Mouse (Mus musculus): ENCODE data around the gene Gpx1. TPM values are rescaled to one million over a fixed set of nuclear protein-coding genes. Genes with fewer than 3 reads are reported as not detected.
"Not testable (repeated sequence)": the region's sequence is repeated elsewhere in the genome, so short reads cannot be mapped to it uniquely, and the experiment has no call there.

The Gpx1 gene
- polyA plus RNA-seq, 1 experiment from 2014 or later: 1,067 TPM

DNA sequence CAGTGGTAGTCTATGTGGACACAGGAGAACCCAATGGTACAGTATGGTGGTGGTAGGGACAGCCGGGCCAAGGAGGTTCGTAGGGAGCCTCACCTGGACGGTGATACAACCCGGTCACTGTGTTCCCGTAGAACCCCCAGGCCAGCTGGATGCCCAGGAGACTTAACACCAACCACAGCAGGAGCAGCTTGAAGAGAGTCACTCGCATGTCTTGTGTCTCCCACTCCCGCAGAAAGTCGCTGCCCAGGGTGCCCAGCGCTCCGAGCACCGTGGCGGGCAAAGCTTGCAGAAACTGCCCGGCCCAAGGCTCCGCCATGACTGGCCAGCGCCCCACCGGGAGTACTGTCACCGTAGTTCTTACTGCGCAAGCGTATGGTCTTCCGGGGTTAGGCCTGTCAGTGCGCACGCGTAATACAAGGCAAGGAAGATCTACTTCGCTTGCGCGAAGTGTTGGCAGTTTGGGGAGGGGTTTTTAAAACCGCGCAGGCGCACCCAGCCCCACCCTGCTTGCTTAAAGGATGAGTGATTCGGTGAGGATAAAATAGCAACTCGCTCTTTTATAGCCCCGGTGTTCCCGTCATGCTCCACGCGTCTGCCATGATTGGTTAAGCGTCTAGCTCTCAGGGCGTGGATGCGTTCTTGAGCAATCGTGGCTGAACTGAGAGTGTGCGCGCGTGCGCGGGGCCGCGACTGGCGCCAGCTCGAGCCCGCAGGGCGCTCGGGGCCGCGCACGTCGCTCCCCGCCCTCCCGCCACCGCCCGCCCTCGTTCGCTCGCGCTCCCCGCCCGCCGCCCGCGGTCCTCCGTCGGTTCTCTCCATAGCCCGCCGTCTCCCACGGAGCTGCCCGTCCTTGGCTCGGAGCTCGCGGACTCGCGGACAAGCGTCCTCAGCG lies 32.8 kb upstream of the Gpx1 start, which contains the start of the genes Rhoa and Tcta:
Rhoa (plus strand) TSS at position 501 of the 892 bp plus-strand sequence.
Tcta (minus strand) TSS at position 532 of the 892 bp plus-strand sequence.
- ATAC-seq (ENCODE audit: insufficient read depth, low FRiP score): peak; percentile 96
- peak within 1 kb of the TSS; percentile 100 for H3K27ac ChIP-seq (ENCODE audit: low read length)
- no peaks in the 10 kb centered on the region for H3K27me3 ChIP-seq (ENCODE audit: control insufficient read depth, insufficient read depth, low read length)
- no peaks in the 10 kb centered on the region for H3K9me3 ChIP-seq (replicated peaks; ENCODE audit: control insufficient read depth, low read length)
- peak within 1 kb of the TSS; percentile 80 for H3K4me2 ChIP-seq (ENCODE audit: low read depth, low read length)
- peak within 1 kb of the TSS; percentile 80 for H3K4me3 ChIP-seq (replicated peaks; ENCODE audit: low read length)
- H3K9ac ChIP-seq (ENCODE audit: low read length): peak within 1 kb of the TSS; percentile 98
- peaks cover 3% of the 10 kb centered on the region; the same call in 1 of the 2 replicates for H3K36me3 ChIP-seq (ENCODE audit: control insufficient read depth, insufficient read depth, low read length)
- H3K4me1 ChIP-seq (ENCODE audit: control insufficient read depth, insufficient read depth, low read length): peaks cover 27% of the 10 kb centered on the region
- WGBS: under 1% methylated on average over 80 of the region's 81 CpGs

- no peaks in the 10 kb centered on the region for H3K9me3 ChIP-seq (replicated peaks; ENCODE audit: control insufficient read depth, low read length)
- peak overlapping the region; percentile 74 for H3K4me2 ChIP-seq (ENCODE audit: low read depth, low read length)
- no peaks in the 10 kb centered on the region for H3K27me3 ChIP-seq (ENCODE audit: control insufficient read depth, insufficient read depth, low read length)
- H3K4me1 ChIP-seq (ENCODE audit: control insufficient read depth, insufficient read depth, low read length): peaks cover 27% of the 10 kb centered on the region
- under 1% methylated on average over 48 of the region's 51 CpGs for WGBS
- peak overlapping the region; percentile 100 for H3K27ac ChIP-seq (ENCODE audit: low read length)
- H3K36me3 ChIP-seq (ENCODE audit: control insufficient read depth, insufficient read depth, low read length): 0 out of 2 replicates have a peak, but pooled peaks cover 3% of the 10 kb centered on the region
- ATAC-seq (ENCODE audit: insufficient read depth, low FRiP score): peak; percentile 83
- peak overlapping the region; percentile 98 for H3K9ac ChIP-seq (ENCODE audit: low read length)
- H3K4me3 ChIP-seq (replicated peaks; ENCODE audit: low read length): peak overlapping the region; percentile 80
Measured at GRCm38 (mm10) chr9:108306571-108306980, 32.1 kb upstream of the Gpx1 start.

DNA sequence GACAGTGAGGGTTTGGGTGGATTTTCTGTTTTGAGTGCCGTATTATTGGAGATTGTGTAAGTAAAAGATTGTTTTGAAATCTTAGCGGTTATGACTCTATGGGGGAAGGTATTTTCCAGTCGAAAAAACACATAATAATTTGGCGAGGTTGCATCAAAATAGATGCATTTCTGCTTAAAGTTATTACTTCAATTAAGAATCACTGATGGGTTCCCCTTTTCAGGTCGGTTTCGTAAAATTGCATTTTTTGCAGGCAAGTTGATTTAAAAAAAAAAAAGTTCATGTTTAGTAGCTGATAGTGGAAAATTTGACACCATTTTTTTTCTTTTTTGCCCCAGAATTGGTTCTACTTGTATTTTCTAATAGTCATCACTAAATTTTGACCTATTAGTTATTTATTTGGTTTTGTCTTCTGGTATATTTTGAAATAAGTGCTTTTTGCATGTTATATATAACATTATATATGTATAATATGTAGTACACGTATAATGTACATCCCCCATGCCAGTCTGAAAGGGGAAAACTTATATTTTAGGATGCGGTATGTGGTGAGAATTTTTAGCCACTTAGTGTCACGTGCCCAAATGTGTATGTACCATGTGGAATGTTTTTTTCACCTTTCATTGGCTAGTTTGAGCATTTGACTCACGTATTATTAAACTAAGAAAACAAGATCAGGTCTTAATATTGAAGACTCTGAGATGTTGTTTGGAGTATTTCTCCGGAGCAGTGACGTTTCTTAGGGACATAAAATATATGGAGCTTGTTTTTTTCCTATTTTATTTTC lies 31.5 kb upstream of the Gpx1 start:
- H3K27ac ChIP-seq (ENCODE audit: low read length): peak overlapping the region; percentile 100
- 5% methylated on average over 12 of the region's 12 CpGs for WGBS
- H3K27me3 ChIP-seq (ENCODE audit: control insufficient read depth, insufficient read depth, low read length): no peaks in the 10 kb centered on the region
- peak overlapping the region; percentile 98 for H3K9ac ChIP-seq (ENCODE audit: low read length)
- peaks cover 27% of the 10 kb centered on the region for H3K4me1 ChIP-seq (ENCODE audit: control insufficient read depth, insufficient read depth, low read length)
- peak overlapping the region; percentile 80 for H3K4me3 ChIP-seq (replicated peaks; ENCODE audit: low read length)
- ATAC-seq (ENCODE audit: insufficient read depth, low FRiP score): no peak
- no peaks in the 10 kb centered on the region for H3K9me3 ChIP-seq (replicated peaks; ENCODE audit: control insufficient read depth, low read length)
- H3K36me3 ChIP-seq (ENCODE audit: control insufficient read depth, insufficient read depth, low read length): 0 out of 2 replicates have a peak, but pooled peaks cover 3% of the 10 kb centered on the region
- peak overlapping the region; percentile 74 for H3K4me2 ChIP-seq (ENCODE audit: low read depth, low read length)

- Histone ChIP-seq H3K4me2 (ENCODE audit: low read depth, low read length) (peak overlapping the region; percentile 74), H3K4me1 (ENCODE audit: control insufficient read depth, insufficient read depth, low read length) (peaks cover 19% of the 10 kb centered on the region), H3K9me3 (replicated peaks; ENCODE audit: control insufficient read depth, low read length) (no peaks in the 10 kb centered on the region), H3K27ac (ENCODE audit: low read length) (no peak overlapping the region), H3K9ac (ENCODE audit: low read length) (peak overlapping the region; percentile 62), H3K27me3 (ENCODE audit: control insufficient read depth, insufficient read depth, low read length) (no peaks in the 10 kb centered on the region), H3K4me3 (replicated peaks; ENCODE audit: low read length) (peak overlapping the region; percentile 50), H3K36me3 (ENCODE audit: control insufficient read depth, insufficient read depth, low read length) (0 out of 2 replicates have a peak, but pooled peaks cover 3% of the 10 kb centered on the region)
- no peak for ATAC-seq (ENCODE audit: insufficient read depth, low FRiP score)
- 36% methylated on average over 2 of the region's 2 CpGs for WGBS
Measured at GRCm38 (mm10) chr9:108308141-108308540, 30.6 kb upstream of the Gpx1 start.

DNA sequence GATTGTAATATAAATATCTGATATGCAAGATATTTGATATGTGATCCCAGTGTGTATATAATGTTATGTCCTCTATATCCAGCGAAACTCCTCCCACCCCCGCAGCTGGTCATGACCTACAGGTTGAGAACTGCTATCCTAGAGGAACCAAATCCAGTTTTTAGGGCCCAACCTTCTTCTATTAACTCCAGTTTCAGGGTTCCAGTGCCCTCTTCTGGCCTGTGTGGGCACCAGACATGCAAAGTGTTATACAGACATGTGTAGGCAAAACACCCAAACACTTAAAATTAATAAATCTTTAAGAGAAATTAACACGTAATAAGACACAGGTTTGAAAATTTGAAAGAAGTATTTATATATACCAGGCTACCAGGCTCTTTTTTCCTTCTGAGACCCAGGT lies 21.1 kb upstream of the Gpx1 start:
- H3K9me3 ChIP-seq (replicated peaks; ENCODE audit: control insufficient read depth, low read length): no peaks in the 10 kb centered on the region
- no peak overlapping the region for H3K4me3 ChIP-seq (replicated peaks; ENCODE audit: low read length)
- H3K4me1 ChIP-seq (ENCODE audit: control insufficient read depth, insufficient read depth, low read length): no peaks in the 10 kb centered on the region
- H3K27me3 ChIP-seq (ENCODE audit: control insufficient read depth, insufficient read depth, low read length): no peaks in the 10 kb centered on the region
- H3K9ac ChIP-seq (ENCODE audit: low read length): no peak overlapping the region
- no peak for ATAC-seq (ENCODE audit: insufficient read depth, low FRiP score)
- H3K4me2 ChIP-seq (ENCODE audit: low read depth, low read length): no peak overlapping the region
- 88% methylated on average over 3 of the region's 3 CpGs for WGBS
- H3K36me3 ChIP-seq (ENCODE audit: control insufficient read depth, insufficient read depth, low read length): no peaks in the 10 kb centered on the region; the same call in 1 of the 2 replicates
- no peak overlapping the region for H3K27ac ChIP-seq (ENCODE audit: low read length)

DNA sequence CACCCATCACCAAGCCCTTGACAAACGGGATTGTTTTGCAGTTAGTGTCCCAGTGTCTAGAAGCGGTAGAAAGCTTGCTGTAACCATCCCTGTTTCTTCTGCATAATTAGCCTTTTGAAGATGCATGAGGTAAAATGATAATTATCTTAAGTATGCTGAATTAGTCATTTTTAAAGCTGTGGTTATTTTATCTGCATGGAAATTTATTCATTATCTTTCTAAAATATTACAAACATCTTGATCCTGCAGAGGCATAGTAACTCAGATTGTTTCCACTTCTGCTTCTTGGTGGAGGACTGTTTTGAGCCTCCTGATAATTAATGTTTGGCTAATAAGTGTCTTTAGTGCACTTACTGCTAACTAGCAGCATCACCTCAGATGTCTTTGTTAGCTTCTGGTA lies 20.2 kb upstream of the Gpx1 start:
- no peaks in the 10 kb centered on the region for H3K27me3 ChIP-seq (ENCODE audit: control insufficient read depth, insufficient read depth, low read length)
- no peak for ATAC-seq (ENCODE audit: insufficient read depth, low FRiP score)
- WGBS: 79% methylated on average over 2 of the region's 2 CpGs
- no peaks in the 10 kb centered on the region for H3K9me3 ChIP-seq (replicated peaks; ENCODE audit: control insufficient read depth, low read length)
- no peak overlapping the region for H3K27ac ChIP-seq (ENCODE audit: low read length)
- no peak overlapping the region for H3K4me2 ChIP-seq (ENCODE audit: low read depth, low read length)
- no peaks in the 10 kb centered on the region for H3K4me1 ChIP-seq (ENCODE audit: control insufficient read depth, insufficient read depth, low read length)
- no peak overlapping the region for H3K4me3 ChIP-seq (replicated peaks; ENCODE audit: low read length)
- no peak overlapping the region for H3K9ac ChIP-seq (ENCODE audit: low read length)
- H3K36me3 ChIP-seq (ENCODE audit: control insufficient read depth, insufficient read depth, low read length): no peaks in the 10 kb centered on the region; the same call in 1 of the 2 replicates

DNA sequence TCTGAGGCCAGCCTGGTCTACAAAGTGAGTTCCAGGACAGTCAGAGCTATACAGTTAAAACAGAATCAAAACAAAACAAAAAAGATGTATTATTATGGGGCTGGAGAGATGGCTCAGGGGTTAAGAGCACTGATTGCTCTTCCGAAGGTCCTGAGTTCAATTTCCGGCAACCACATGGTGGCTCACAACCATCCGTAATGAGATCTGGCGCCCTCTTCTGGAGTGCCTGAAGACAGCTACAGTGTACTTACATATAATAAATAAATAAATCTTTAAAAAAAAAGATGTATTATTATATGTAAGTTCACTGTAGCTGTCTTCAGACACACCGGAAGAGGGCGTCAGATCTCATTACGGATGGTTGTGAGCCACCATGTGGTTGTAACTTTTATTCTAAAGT lies 16.6 kb upstream of the Gpx1 start:
- H3K4me3 ChIP-seq (replicated peaks; ENCODE audit: low read length); H3K4me1 ChIP-seq (ENCODE audit: control insufficient read depth, insufficient read depth, low read length); H3K36me3 ChIP-seq (ENCODE audit: control insufficient read depth, insufficient read depth, low read length); H3K27me3 ChIP-seq (ENCODE audit: control insufficient read depth, insufficient read depth, low read length); H3K27ac ChIP-seq (ENCODE audit: low read length); H3K4me2 ChIP-seq (ENCODE audit: low read depth, low read length); H3K9ac ChIP-seq (ENCODE audit: low read length); H3K9me3 ChIP-seq (replicated peaks; ENCODE audit: control insufficient read depth, low read length); ATAC-seq (ENCODE audit: insufficient read depth, low FRiP score): not testable (repeated sequence)
- whole genome bisulfite sequencing: 91% methylated on average over 7 of the region's 7 CpGs

GRCm38 (mm10) chr9:108324784-108325183 lies 13.9 kb upstream of the Gpx1 start:
- 87% methylated on average over 1 of the region's 1 CpGs for WGBS
- H3K36me3 ChIP-seq (ENCODE audit: control insufficient read depth, insufficient read depth, low read length): peaks cover 2% of the 10 kb centered on the region; the same call in 1 of the 2 replicates
- no peaks in the 10 kb centered on the region for H3K4me1 ChIP-seq (ENCODE audit: control insufficient read depth, insufficient read depth, low read length)

More at GRCm38 (mm10) chr9:108324784-108325183, 13.9 kb upstream of the Gpx1 start:
- Histone ChIP-seq H3K4me2 (ENCODE audit: low read depth, low read length) (no peak overlapping the region), H3K27me3 (ENCODE audit: control insufficient read depth, insufficient read depth, low read length) (no peaks in the 10 kb centered on the region), H3K4me3 (replicated peaks; ENCODE audit: low read length) (no peak overlapping the region), H3K27ac (ENCODE audit: low read length) (no peak overlapping the region), H3K9me3 (replicated peaks; ENCODE audit: control insufficient read depth, low read length) (no peaks in the 10 kb centered on the region), H3K9ac (ENCODE audit: low read length) (no peak overlapping the region)
- no peak for ATAC-seq (ENCODE audit: insufficient read depth, low FRiP score)

All from stomach, embryonic 16.5 days (tissue).